Mouse (Mus musculus): Measurements from ENCODE around the gene Gpx6.
A peak's percentile ranks its signal among the peaks of the same experiment; 100 is the strongest.

Gpx6 gene

GRCm38 (mm10) chr13:21323405-21323804 is 11.5 kb downstream of the Gpx6 start:
- DNase-seq (ENCODE audit: low spot score in 2 of 2), result no peak

- DNase-seq (ENCODE audit: low spot score in 2 of 2), result no peak
These were observed 14.3 kb downstream of the Gpx6 start for GRCm38 (mm10) chr13:21326191-21326590.

- DNase-seq (ENCODE audit: low spot score in 2 of 2), result peak; percentile 58 to 83
These were observed 14.8 kb downstream of the Gpx6 start for GRCm38 (mm10) chr13:21326657-21327211.

- DNase-seq (ENCODE audit: low spot score in 2 of 2), result no peak
These were observed 15.5 kb downstream of the Gpx6 start for GRCm38 (mm10) chr13:21327424-21327823.

GRCm38 (mm10) chr13:21346610-21347009 is 34.7 kb downstream of the Gpx6 start, which contains the start of gene Olfr1367:
Olfr1367 (plus strand) TSS chr13:21346910.
- no peak for DNase-seq (ENCODE audit: low spot score in 2 of 2)

GRCm38 (mm10) chr13:21350593-21350992 is 38.7 kb downstream of the Gpx6 start:
- no peak for DNase-seq (ENCODE audit: low spot score in 2 of 2)

GRCm38 (mm10) chr13:21362621-21363248 is 50.8 kb downstream of the Gpx6 start, which contains the start of gene Zscan12:
Zscan12 (plus strand) TSS chr13:21362820.
- peak; percentile 84 to 89 for DNase-seq (ENCODE audit: low spot score in 2 of 2)

- DNase-seq (ENCODE audit: low spot score in 2 of 2), result no peak
These were observed 51.8 kb downstream of the Gpx6 start for GRCm38 (mm10) chr13:21363719-21364118.

GRCm38 (mm10) chr13:21366635-21367034 is 54.7 kb downstream of the Gpx6 start:
- no peak for DNase-seq (ENCODE audit: low spot score in 2 of 2)
